Mouse (Mus musculus) lung, embryonic 16.5 days (tissue): ENCODE data around the gene Castor1. TPM values are rescaled to one million over a fixed set of nuclear protein-coding genes. Genes with fewer than 3 reads are reported as not detected.

Experiments
- ATAC-seq: fragments of 200-750 bp; cut with Nextera tagmentation; 2 replicates; pipeline ENCODE4 v1.8.0; 2017; ENCODE audit warnings: low read depth, mild to moderate bottlenecking, moderate library complexity
- H3K27ac ChIP-seq: fragments of 300-500 bp; sonication (generic); 2 replicates; pipeline ENCODE4 v1.5.1; 2014; ENCODE audit warnings: mild to moderate bottlenecking, control low read depth, low read length
- H3K27me3 ChIP-seq: fragments of 300-500 bp; sonication (generic); 2 replicates; pipeline ENCODE4 v1.6.1; 2014; ENCODE audit warnings: low read depth, low read length, mixed read lengths; ENCODE audit not compliant: control insufficient read depth, insufficient read depth
- H3K36me3 ChIP-seq: fragments of 300-500 bp; sonication (generic); 2 replicates; pipeline ENCODE4 v1.6.1; 2014; ENCODE audit warnings: low read length; ENCODE audit not compliant: control insufficient read depth, insufficient read depth
- H3K4me1 ChIP-seq: fragments of 300-500 bp; sonication (generic); replicated peaks from 2 replicates; pipeline ENCODE4 v1.6.1; 2014; ENCODE audit warnings: low read length, mixed read lengths; ENCODE audit not compliant: control insufficient read depth, insufficient read depth
- H3K4me2 ChIP-seq: fragments of 300-500 bp; sonication (generic); 2 replicates; pipeline ENCODE4 v1.6.1; 2014; ENCODE audit warnings: low read depth, low read length, control low read depth
- H3K4me3 ChIP-seq: fragments of 300-500 bp; sonication (generic); 2 replicates; pipeline ENCODE4 v1.5.1; 2014; ENCODE audit warnings: mild to moderate bottlenecking, low read length, control low read depth
- H3K9ac ChIP-seq: fragments of 300-500 bp; sonication (generic); 2 replicates; pipeline ENCODE4 v1.6.1; 2014; ENCODE audit warnings: low read length, control low read depth
- H3K9me3 ChIP-seq: fragments of 300-500 bp; sonication (generic); 2 replicates; pipeline ENCODE4 v1.6.1; 2016; ENCODE audit warnings: low read length; ENCODE audit not compliant: control insufficient read depth
- WGBS: fragments of 180-500 bp; shearing (Covaris S2); extraction: QIAGEN DNeasy Blood & Tissue Kit; methylation state at CpG from one replicate; pipeline ENCODE4 v1.1.7; 2014; 5-methylcytosine and 5-hydroxymethylcytosine counted together
- polyA plus RNA-seq: library from polyadenylated mRNA; unstranded; fragments of >200 nt; fragmentation: Nextera tagmentation; extraction: Ambion mirVana; gene quantifications from 2 replicates; pipeline ENCODE4 v1.2.1, GENCODE M21; 2015

Castor1 gene
- polyA plus RNA-seq, 1 experiment from 2014 or later: 6.5 TPM

- H3K4me3 ChIP-seq: no peak within 1 kb of the TSS
- 59% methylated on average over 16 of the region's 16 CpGs for WGBS
- ATAC-seq: no peak
- no peaks in the 10 kb centered on the region; the same call in 1 of the 2 replicates for H3K9me3 ChIP-seq
- no peak within 1 kb of the TSS for H3K27ac ChIP-seq
- no peak within 1 kb of the TSS for H3K4me2 ChIP-seq
- H3K4me1 ChIP-seq: no peaks in the 10 kb centered on the region
- H3K27me3 ChIP-seq: no peaks in the 10 kb centered on the region
- H3K36me3 ChIP-seq: no peaks in the 10 kb centered on the region
- H3K9ac ChIP-seq: no peak within 1 kb of the TSS
Observed at GRCm38 (mm10) chr11:4235665-4236545, 17.9 kb downstream of the Castor1 start, which contains the start of gene Osm. Osm (plus strand) TSS chr11:4236420.

GRCm38 (mm10) chr11:4236546-4237067, 18.6 kb downstream of the Castor1 start:
- Histone ChIP-seq H3K27ac (no peak overlapping the region), H3K9ac (no peak overlapping the region), H3K4me3 (no peak overlapping the region), H3K4me1 (no peaks in the 10 kb centered on the region), H3K9me3 (no peaks in the 10 kb centered on the region; the same call in 1 of the 2 replicates), H3K36me3 (no peaks in the 10 kb centered on the region), H3K27me3 (no peaks in the 10 kb centered on the region), H3K4me2 (no peak overlapping the region)
- ATAC-seq: no peak
- 78% methylated on average over 21 of the region's 21 CpGs for WGBS

- H3K36me3 ChIP-seq: no peaks in the 10 kb centered on the region
- WGBS: 68% methylated on average over 18 of the region's 18 CpGs
- no peak overlapping the region for H3K27ac ChIP-seq
- no peaks in the 10 kb centered on the region for H3K27me3 ChIP-seq
- no peak overlapping the region for H3K4me2 ChIP-seq
- ATAC-seq: no peak
- no peaks in the 10 kb centered on the region; the same call in 1 of the 2 replicates for H3K9me3 ChIP-seq
- no peak overlapping the region for H3K4me3 ChIP-seq
- no peaks in the 10 kb centered on the region for H3K4me1 ChIP-seq
- no peak overlapping the region for H3K9ac ChIP-seq
Observed at GRCm38 (mm10) chr11:4237389-4237912, 19.4 kb downstream of the Castor1 start.

GRCm38 (mm10) chr11:4238167-4238566, 20.1 kb downstream of the Castor1 start:
- H3K9ac ChIP-seq: no peak overlapping the region
- no peaks in the 10 kb centered on the region for H3K27me3 ChIP-seq
- no peaks in the 10 kb centered on the region for H3K4me1 ChIP-seq
- WGBS: 87% methylated on average over 6 of the region's 6 CpGs
- no peak overlapping the region for H3K4me2 ChIP-seq
- ATAC-seq: no peak
- H3K27ac ChIP-seq: no peak overlapping the region
- no peaks in the 10 kb centered on the region; the same call in 1 of the 2 replicates for H3K9me3 ChIP-seq
- H3K4me3 ChIP-seq: no peak overlapping the region
- H3K36me3 ChIP-seq: no peaks in the 10 kb centered on the region

- H3K27me3 ChIP-seq: no peaks in the 10 kb centered on the region
- H3K36me3 ChIP-seq: no peaks in the 10 kb centered on the region
- H3K4me1 ChIP-seq: no peaks in the 10 kb centered on the region
- no peak for ATAC-seq
- no peak overlapping the region for H3K4me2 ChIP-seq
- no peak overlapping the region for H3K4me3 ChIP-seq
- no peaks in the 10 kb centered on the region; the same call in 1 of the 2 replicates for H3K9me3 ChIP-seq
- no peak overlapping the region for H3K27ac ChIP-seq
- WGBS: 89% methylated on average over 23 of the region's 23 CpGs
- H3K9ac ChIP-seq: no peak overlapping the region
Observed at GRCm38 (mm10) chr11:4239691-4240090, 21.7 kb downstream of the Castor1 start.

- H3K4me2 ChIP-seq: no peak overlapping the region
Observed at GRCm38 (mm10) chr11:4240151-4240550, 22.1 kb downstream of the Castor1 start.

GRCm38 (mm10) chr11:4241180-4241579, 23.2 kb downstream of the Castor1 start:
- no peak for ATAC-seq
- WGBS: 49% methylated on average over 4 of the region's 4 CpGs
- Histone ChIP-seq H3K4me3 (no peak overlapping the region), H3K4me1 (no peaks in the 10 kb centered on the region), H3K4me2 (no peak overlapping the region), H3K27me3 (no peaks in the 10 kb centered on the region; the same call in 1 of the 2 replicates), H3K27ac (no peak overlapping the region), H3K9me3 (no peaks in the 10 kb centered on the region; the same call in 1 of the 2 replicates), H3K9ac (no peak overlapping the region), H3K36me3 (no peaks in the 10 kb centered on the region)

More at GRCm38 (mm10) chr11:4240151-4240550, 22.1 kb downstream of the Castor1 start:
- H3K9me3 ChIP-seq: no peaks in the 10 kb centered on the region; the same call in 1 of the 2 replicates
- no peaks in the 10 kb centered on the region for H3K4me1 ChIP-seq
- no peaks in the 10 kb centered on the region for H3K36me3 ChIP-seq
- no peak for ATAC-seq
- no peak overlapping the region for H3K4me3 ChIP-seq
- WGBS: 62% methylated on average over 7 of the region's 7 CpGs
- no peaks in the 10 kb centered on the region for H3K27me3 ChIP-seq
- H3K27ac ChIP-seq: no peak overlapping the region
- no peak overlapping the region for H3K9ac ChIP-seq

GRCm38 (mm10) chr11:4246126-4246525, 28.1 kb downstream of the Castor1 start:
- Histone ChIP-seq H3K9ac (no peak overlapping the region), H3K27ac (no peak overlapping the region), H3K27me3 (no peaks in the 10 kb centered on the region; the same call in 1 of the 2 replicates), H3K4me3 (no peak overlapping the region), H3K4me2 (no peak overlapping the region), H3K4me1 (no peaks in the 10 kb centered on the region), H3K9me3 (no peaks in the 10 kb centered on the region), H3K36me3 (no peaks in the 10 kb centered on the region)
- ATAC-seq: no peak
- 45% methylated on average over 6 of the region's 6 CpGs for WGBS

- 60% methylated on average over 4 of the region's 4 CpGs for WGBS
- Histone ChIP-seq H3K36me3 (no peaks in the 10 kb centered on the region), H3K4me3 (no peak overlapping the region), H3K9ac (no peak overlapping the region), H3K4me2 (no peak overlapping the region), H3K9me3 (no peaks in the 10 kb centered on the region), H3K4me1 (no peaks in the 10 kb centered on the region), H3K27me3 (no peaks in the 10 kb centered on the region; the same call in 1 of the 2 replicates), H3K27ac (no peak overlapping the region)
- ATAC-seq: no peak
Observed at GRCm38 (mm10) chr11:4246623-4247022, 28.6 kb downstream of the Castor1 start.
